Mouse (Mus musculus) embryonic facial prominence, embryonic 11.5 days (tissue): ENCODE data around the gene Mast3. TPM values are rescaled to one million over a fixed set of nuclear protein-coding genes. Genes with fewer than 3 reads are reported as not detected.
A peak's percentile ranks its signal among the peaks of the same experiment; 100 is the strongest.

Experiments used
- ATAC-seq: fragments of 200-750 bp; cut with Nextera tagmentation; replicated peaks from 2 replicates; pipeline ENCODE4 v1.8.0; 2017; ENCODE audit warnings: low read depth; ENCODE audit not compliant: insufficient number of reproducible peaks, low FRiP score, low TSS enrichment
- DNase-seq: peaks from one replicate; pipeline ENCODE4 v3.0.0-alpha.2; 2015; ENCODE audit warnings: low spot score
- H3K27ac ChIP-seq: fragments of 300-500 bp; sonication (generic); replicated peaks from 2 replicates; pipeline ENCODE4 v1.5.1; 2014; ENCODE audit warnings: mild to moderate bottlenecking, low read depth, low read length, control low read depth
- H3K27me3 ChIP-seq: fragments of 300-500 bp; sonication (generic); 2 replicates; pipeline ENCODE4 v1.6.1; 2014; ENCODE audit warnings: mild to moderate bottlenecking, low read length, moderate library complexity, mixed read lengths; ENCODE audit not compliant: control insufficient read depth, insufficient read depth
- H3K36me3 ChIP-seq: fragments of 300-500 bp; sonication (generic); replicated peaks from 2 replicates; pipeline ENCODE4 v1.6.1; 2014; ENCODE audit warnings: low read depth, mild to moderate bottlenecking, low read length, moderate library complexity, mixed read lengths; ENCODE audit not compliant: control insufficient read depth, insufficient read depth
- H3K4me1 ChIP-seq: fragments of 300-500 bp; sonication (generic); 2 replicates; pipeline ENCODE4 v1.6.1; 2014; ENCODE audit warnings: low read length, mixed read lengths; ENCODE audit not compliant: control insufficient read depth, insufficient read depth
- H3K4me2 ChIP-seq: fragments of 300-500 bp; sonication (generic); 2 replicates; pipeline ENCODE4 v1.6.1; 2014; ENCODE audit warnings: low read depth, mild to moderate bottlenecking, control low read depth, low read length, moderate library complexity
- H3K4me3 ChIP-seq: fragments of 300-500 bp; sonication (generic); 2 replicates; pipeline ENCODE4 v1.5.1; 2014; ENCODE audit warnings: low read depth, low read length, control low read depth
- H3K9ac ChIP-seq: fragments of 300-500 bp; sonication (generic); replicated peaks from 2 replicates; pipeline ENCODE4 v1.6.1; 2014; ENCODE audit warnings: mild to moderate bottlenecking, control low read depth, low read length
- H3K9me3 ChIP-seq: fragments of 300-500 bp; sonication (generic); replicated peaks from 2 replicates; pipeline ENCODE4 v1.6.1; 2016; ENCODE audit warnings: mild to moderate bottlenecking, low read length, inconsistent platforms, mixed read lengths; ENCODE audit not compliant: control insufficient read depth
- WGBS: fragments of 180-500 bp; shearing (Covaris S2); extraction: QIAGEN DNeasy Blood & Tissue Kit; methylation state at CpG from one replicate; pipeline ENCODE4 v1.1.7; 2014; 5-methylcytosine and 5-hydroxymethylcytosine counted together
- polyA plus RNA-seq: library from polyadenylated mRNA; unstranded; fragments of >200 nt; fragmentation: Nextera tagmentation; extraction: Ambion mirVana; gene quantifications from 2 replicates; pipeline ENCODE4 v1.2.1, GENCODE M21; 2014

The Mast3 gene
- polyA plus RNA-seq, 1 experiment from 2014 or later: 9.7 TPM

DNA sequence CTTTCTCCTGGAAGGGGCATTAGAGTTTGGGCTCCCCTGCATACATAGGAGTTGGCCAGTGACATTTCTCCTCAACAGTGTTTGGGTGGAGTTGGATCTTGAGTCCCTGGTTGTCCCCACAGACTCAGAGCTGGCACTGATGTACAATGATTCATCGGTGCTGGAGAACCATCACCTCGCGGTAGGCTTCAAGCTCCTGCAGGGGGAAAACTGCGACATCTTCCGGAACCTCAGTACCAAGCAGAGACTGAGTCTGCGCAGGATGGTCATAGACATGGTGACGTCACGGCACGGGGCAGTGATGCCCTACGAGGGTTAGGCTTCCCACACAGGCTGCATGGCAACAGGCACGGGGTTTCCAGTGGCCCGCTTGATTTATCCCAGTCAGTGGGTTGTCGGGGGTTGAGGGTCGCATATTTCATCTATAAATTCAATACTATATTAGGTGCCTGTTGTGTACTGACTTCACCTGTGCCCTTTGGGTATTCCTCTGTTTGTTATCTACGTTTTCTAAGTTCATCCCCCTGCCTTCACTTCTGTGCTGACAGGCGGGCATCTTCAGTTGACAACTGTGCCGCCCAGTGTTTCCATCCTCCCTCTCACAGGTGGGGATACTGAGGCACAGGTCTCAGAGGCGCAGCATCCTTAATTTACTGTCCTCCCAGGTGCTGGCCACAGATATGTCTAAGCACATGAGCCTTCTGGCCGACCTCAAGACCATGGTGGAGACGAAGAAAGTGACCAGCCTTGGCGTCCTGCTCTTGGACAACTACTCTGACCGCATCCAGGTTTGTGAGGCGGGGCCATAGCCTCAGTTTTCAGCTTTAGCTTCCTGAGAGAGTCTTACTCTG, 56.4 kb downstream of the Mast3 start:
- peaks cover 5% of the 10 kb centered on the region for H3K4me1 ChIP-seq
- no peaks in the 10 kb centered on the region for H3K9me3 ChIP-seq
- H3K4me2 ChIP-seq: no peak overlapping the region
- DNase-seq (no peak), ATAC-seq (no peak)
- peaks cover 24% of the 10 kb centered on the region for H3K27me3 ChIP-seq
- no peaks in the 10 kb centered on the region for H3K36me3 ChIP-seq
- H3K4me3 ChIP-seq: no peak overlapping the region
- H3K9ac ChIP-seq: no peak overlapping the region
- 84% methylated on average over 23 of the region's 23 CpGs for WGBS
- no peak overlapping the region for H3K27ac ChIP-seq

DNA sequence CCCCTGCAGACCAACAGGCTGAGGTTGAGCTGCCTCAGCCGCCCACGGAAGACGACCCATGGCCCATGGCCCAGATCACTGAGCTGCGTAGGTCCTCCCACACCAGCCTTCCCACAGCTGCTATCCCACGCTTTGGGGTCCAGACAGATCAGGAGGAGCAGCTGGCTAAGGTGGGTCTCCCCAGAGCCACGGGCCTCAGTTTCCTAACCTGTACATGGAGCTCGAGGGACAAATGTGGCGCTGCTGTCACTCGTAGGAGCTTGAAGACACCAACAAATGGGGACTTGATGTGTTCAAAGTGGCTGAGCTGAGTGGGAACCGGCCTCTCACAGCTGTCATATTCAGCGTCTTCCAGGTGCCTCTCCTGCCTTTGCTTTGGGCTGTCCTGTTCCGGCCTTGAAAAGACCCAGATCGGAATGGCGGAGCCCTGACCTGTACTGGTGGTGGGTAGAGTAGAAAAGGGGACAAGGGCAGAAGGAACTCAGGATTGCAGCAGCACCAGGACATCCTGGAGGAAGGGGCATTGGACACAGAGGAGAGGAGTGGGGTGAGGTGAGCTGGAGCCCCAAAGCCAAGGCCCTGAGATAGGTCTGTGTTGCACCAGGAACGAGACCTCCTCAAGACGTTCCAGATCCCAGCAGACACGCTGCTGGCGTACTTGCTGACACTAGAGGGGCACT, 57.5 kb downstream of the Mast3 start:
- no peaks in the 10 kb centered on the region for H3K36me3 ChIP-seq
- H3K9ac ChIP-seq: no peak overlapping the region
- H3K9me3 ChIP-seq: no peaks in the 10 kb centered on the region
- ATAC-seq (no peak), DNase-seq (no peak)
- no peak overlapping the region for H3K4me2 ChIP-seq
- peaks cover 34% of the 10 kb centered on the region for H3K27me3 ChIP-seq
- H3K27ac ChIP-seq: no peak overlapping the region
- WGBS: 85% methylated on average over 18 of the region's 18 CpGs
- no peak overlapping the region for H3K4me3 ChIP-seq
- peaks cover 9% of the 10 kb centered on the region for H3K4me1 ChIP-seq

DNA sequence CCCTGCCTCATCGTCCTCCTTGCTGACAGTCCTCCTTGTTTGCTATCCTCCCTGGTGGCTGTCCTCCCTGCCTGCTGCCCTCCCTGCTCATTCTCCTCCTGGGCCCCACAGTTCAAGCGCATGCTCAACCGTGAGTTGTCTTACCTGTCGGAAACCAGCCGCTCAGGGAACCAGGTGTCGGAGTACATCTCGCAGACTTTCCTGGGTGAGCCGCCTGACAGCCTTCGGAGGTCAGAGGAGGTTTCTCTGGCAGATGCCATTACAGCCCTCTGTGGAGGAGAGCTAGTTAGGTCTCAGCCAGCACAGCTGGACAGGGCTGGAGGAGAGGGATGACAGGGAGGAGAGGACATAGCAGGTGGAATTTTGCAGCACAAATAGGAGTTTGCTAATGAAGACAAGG, 58.2 kb downstream of the Mast3 start:
- Histone ChIP-seq H3K27me3 (peaks cover 41% of the 10 kb centered on the region), H3K9me3 (no peaks in the 10 kb centered on the region), H3K4me3 (no peak overlapping the region), H3K9ac (no peak overlapping the region), H3K27ac (no peak overlapping the region), H3K4me1 (peaks cover 9% of the 10 kb centered on the region), H3K4me2 (no peak overlapping the region), H3K36me3 (no peaks in the 10 kb centered on the region)
- ATAC-seq (no peak), DNase-seq (no peak)
- 64% methylated on average over 9 of the region's 9 CpGs for WGBS

GRCm38 (mm10) chr8:70745691-70746220, 59.1 kb downstream of the Mast3 start:
- Histone ChIP-seq H3K36me3 (no peaks in the 10 kb centered on the region), H3K4me2 (no peak overlapping the region), H3K9ac (no peak overlapping the region), H3K27me3 (peaks cover 41% of the 10 kb centered on the region), H3K9me3 (no peaks in the 10 kb centered on the region), H3K4me1 (peaks cover 9% of the 10 kb centered on the region), H3K27ac (no peak overlapping the region), H3K4me3 (no peak overlapping the region)
- no peak for DNase-seq
- 50% methylated on average over 19 of the region's 19 CpGs for WGBS
- ATAC-seq: no peak

DNA sequence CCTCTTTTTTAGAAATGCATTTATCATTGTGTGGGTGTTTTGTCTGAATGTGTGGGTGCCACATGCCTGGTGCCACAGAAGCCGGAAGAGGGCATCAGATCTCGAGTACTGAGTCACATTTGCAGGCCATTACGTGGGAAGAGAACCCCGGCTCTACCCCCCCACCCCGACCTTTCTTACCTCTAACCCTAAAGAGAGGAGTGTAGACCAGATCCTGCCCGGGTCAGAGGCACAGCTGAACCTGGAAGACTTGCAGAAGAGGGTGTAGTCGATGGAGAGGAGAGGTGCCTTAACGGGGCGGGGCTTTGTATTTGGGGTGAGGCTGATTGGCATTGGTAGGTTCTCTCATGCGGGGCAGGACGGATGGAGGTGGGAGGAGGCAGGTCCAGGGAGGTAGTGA, 60.0 kb downstream of the Mast3 start:
- H3K4me2 ChIP-seq: no peak overlapping the region
- H3K4me1 ChIP-seq: peaks cover 9% of the 10 kb centered on the region
- no peaks in the 10 kb centered on the region for H3K36me3 ChIP-seq
- no peaks in the 10 kb centered on the region for H3K9me3 ChIP-seq
- no peak overlapping the region for H3K27ac ChIP-seq
- DNase-seq (no peak), ATAC-seq (no peak)
- H3K9ac ChIP-seq: no peak overlapping the region
- peaks cover 41% of the 10 kb centered on the region for H3K27me3 ChIP-seq
- H3K4me3 ChIP-seq: no peak overlapping the region
- 52% methylated on average over 11 of the region's 11 CpGs for WGBS

- 3% methylated on average over 48 of the region's 48 CpGs for WGBS
- Histone ChIP-seq H3K4me2 (peak overlapping the region; percentile 42), H3K4me1 (peaks cover 9% of the 10 kb centered on the region), H3K9me3 (no peaks in the 10 kb centered on the region), H3K36me3 (no peaks in the 10 kb centered on the region), H3K4me3 (peak overlapping the region; percentile 26), H3K9ac (peak overlapping the region; percentile 34), H3K27me3 (peaks cover 41% of the 10 kb centered on the region), H3K27ac (no peak overlapping the region)
- 0 out of 2 replicates have a peak, but pooled peaks have one; percentile 21 for ATAC-seq
- DNase-seq: peak; percentile 56
Measured at GRCm38 (mm10) chr8:70743656-70744590, 60.9 kb downstream of the Mast3 start.

DNA sequence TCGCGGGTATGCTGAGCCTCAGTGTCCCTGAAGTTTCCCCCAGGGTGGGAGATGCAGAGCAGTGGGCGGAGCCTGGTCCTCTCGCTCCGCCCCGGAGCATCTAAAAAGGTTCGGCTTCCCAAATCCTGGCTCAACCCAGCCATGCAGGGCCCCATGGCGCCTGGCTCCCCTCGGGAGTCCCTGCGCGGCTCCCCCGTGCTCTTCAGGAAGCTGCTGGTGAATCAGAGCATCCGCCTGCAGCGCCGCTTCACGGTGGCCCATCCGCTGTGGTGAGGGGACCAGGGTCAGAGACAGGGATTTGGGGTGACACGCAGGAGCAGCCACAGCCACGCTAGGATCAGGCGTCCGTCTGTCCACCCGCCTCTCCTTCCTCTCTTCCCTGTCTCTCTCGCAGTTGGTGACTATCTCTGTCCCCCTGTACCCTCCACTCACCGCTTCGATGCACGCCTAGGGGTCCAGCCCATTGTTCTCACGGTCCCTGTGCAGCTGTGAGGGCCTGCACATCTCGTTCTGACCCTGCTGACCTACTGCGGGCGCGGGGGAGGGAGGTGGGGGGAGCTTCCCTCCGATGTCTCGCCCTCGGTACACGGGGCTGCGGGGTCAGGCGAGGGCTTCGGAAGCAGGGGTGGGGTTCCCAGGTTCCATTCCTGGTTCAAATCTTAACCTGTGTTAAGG, 61.7 kb downstream of the Mast3 start:
- Histone ChIP-seq H3K36me3 (no peaks in the 10 kb centered on the region), H3K4me3 (no peak overlapping the region; the same call in 1 of the 2 replicates), H3K27me3 (peaks cover 41% of the 10 kb centered on the region), H3K9ac (peak overlapping the region; percentile 26; the same call in 1 of the 2 replicates), H3K9me3 (no peaks in the 10 kb centered on the region), H3K4me2 (peak overlapping the region; percentile 19), H3K4me1 (peaks cover 9% of the 10 kb centered on the region), H3K27ac (no peak overlapping the region)
- ATAC-seq (no peak), DNase-seq (no peak)
- 3% methylated on average over 36 of the region's 38 CpGs for WGBS
